Mouse (Mus musculus) cerebellum, adult 11 months (tissue): ENCODE measurements around the gene Bace2.

Source experiments
- DNase-seq: peaks from one replicate; pipeline ENCODE4 v3.0.0; 2022

Bace2 gene

GRCm38 (mm10) chr16:97356499-97357187 is at the start of gene Bace2:
Gene Bace2 (plus strand): TSS chr16:97356742.
- DNase-seq: no peak

GRCm38 (mm10) chr16:97307594-97307993 is 48.9 kb upstream of the Bace2 start:
- no peak for DNase-seq

GRCm38 (mm10) chr16:97309796-97310569 is 46.6 kb upstream of the Bace2 start:
- DNase-seq: no peak

GRCm38 (mm10) chr16:97310570-97310846 is 46.0 kb upstream of the Bace2 start:
- DNase-seq: no peak

GRCm38 (mm10) chr16:97312960-97313686 is 43.4 kb upstream of the Bace2 start:
- peak; percentile 30 for DNase-seq

GRCm38 (mm10) chr16:97321576-97321975 is 35.0 kb upstream of the Bace2 start:
- no peak for DNase-seq

GRCm38 (mm10) chr16:97322604-97323003 is 33.9 kb upstream of the Bace2 start:
- no peak for DNase-seq

- no peak for DNase-seq
Observed at GRCm38 (mm10) chr16:97325975-97326374, 30.6 kb upstream of the Bace2 start.

- no peak for DNase-seq
Observed at GRCm38 (mm10) chr16:97328602-97329001, 27.9 kb upstream of the Bace2 start.

GRCm38 (mm10) chr16:97353013-97353412 is 3.5 kb upstream of the Bace2 start:
- DNase-seq: no peak

- no peak for DNase-seq
Observed at GRCm38 (mm10) chr16:97354632-97355031, 1.9 kb upstream of the Bace2 start.

- no peak for DNase-seq
Observed at GRCm38 (mm10) chr16:97357188-97357821, 763 bp downstream of the Bace2 start.

- DNase-seq: no peak
Observed at GRCm38 (mm10) chr16:97362231-97362888, 5.8 kb downstream of the Bace2 start.

- DNase-seq: no peak
Observed at GRCm38 (mm10) chr16:97366141-97366540, 9.6 kb downstream of the Bace2 start.

- DNase-seq: no peak
Observed at GRCm38 (mm10) chr16:97370258-97370657, 13.7 kb downstream of the Bace2 start.

- no peak for DNase-seq
Observed at GRCm38 (mm10) chr16:97387955-97388354, 31.4 kb downstream of the Bace2 start.

GRCm38 (mm10) chr16:97391289-97391688 is 34.7 kb downstream of the Bace2 start:
- DNase-seq: no peak

GRCm38 (mm10) chr16:97391701-97392384 is 35.3 kb downstream of the Bace2 start:
- no peak for DNase-seq

- no peak for DNase-seq
Observed at GRCm38 (mm10) chr16:97396436-97396835, 39.9 kb downstream of the Bace2 start.

- DNase-seq: no peak
Observed at GRCm38 (mm10) chr16:97397945-97398531, 41.5 kb downstream of the Bace2 start.

GRCm38 (mm10) chr16:97399991-97400390 is 43.4 kb downstream of the Bace2 start:
- no peak for DNase-seq

GRCm38 (mm10) chr16:97401741-97402140 is 45.2 kb downstream of the Bace2 start:
- DNase-seq: no peak
